Mouse (Mus musculus): ENCODE results near the gene Dhrs3.

Dhrs3 gene

DNA sequence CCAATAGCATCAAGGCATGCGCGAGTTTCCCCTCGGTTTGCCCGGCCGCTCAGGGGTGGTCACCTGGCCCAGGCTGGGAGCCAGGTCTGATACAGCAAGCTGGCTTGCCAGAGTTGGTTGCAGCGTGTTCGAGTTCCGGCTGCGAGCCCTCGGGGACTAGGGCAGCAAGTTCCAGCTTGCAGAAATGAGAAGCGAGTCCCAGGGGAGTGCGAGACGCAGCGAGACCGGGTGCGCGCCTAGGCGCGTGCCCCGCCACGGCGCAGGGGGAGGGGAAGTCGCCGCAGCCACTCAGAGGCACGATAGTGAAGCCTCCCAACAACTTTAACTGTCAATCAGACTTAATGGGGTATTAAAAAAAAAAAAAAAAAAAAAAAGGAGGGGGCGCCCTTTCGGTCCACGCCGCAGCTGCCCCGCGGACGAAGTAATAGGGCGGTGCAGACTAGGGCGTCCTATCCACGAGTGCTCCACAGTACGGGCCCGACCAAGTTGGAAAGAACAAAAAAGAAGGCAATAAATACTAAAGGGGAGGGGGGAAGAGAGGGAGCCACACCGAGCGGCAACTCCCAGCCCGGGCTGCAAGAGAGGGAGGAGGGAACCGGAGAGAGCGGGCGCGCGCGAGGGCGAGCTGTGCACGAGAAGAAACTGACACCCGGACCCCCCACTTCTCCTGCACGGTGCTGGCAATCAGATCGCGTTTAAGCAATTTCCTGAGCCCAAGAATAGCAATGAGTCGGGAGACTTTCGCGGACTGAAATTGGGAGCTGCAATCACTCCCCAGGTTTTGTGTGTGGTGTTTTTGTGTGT is at the start of gene Dhrs3:
Gene Dhrs3 (plus strand): TSS at position 695 of the 804 bp plus-strand sequence.
- peak; percentile 95 for DNase-seq (ENCODE audit: low read depth, low spot score)

DNA sequence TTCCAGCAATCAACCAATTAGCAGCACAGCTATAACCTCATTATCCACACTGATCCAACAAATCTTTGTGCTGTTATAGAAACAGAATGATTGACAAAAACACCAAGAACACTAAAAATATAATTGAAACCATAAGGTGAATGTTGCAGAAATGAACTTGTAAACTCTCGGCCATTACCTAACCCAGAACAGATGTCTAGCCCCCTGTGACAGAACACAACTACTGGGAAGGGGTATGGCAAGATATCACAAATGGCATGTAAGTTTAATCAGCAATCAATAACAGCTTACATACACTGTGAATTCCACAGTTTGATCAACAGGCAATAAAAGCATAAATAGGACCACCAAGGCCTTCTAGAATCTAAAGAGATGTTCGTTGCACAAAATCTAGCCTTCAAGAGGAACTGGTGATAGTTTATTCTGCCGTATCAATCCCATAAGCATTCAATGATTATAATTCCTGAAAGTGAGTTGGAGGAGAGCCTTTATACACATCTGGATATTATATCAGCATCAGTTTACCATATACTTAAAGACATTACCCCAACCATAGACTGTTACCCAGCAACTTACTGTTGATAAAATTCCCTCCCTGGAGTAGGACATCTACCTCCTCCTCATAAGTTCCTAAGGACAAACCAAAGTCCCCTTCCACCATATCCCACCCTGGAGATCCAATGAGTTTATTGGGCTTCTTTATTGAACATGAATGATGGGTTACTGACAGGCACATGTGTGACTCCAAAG is 30.7 kb upstream of the Dhrs3 start:
- no peak for DNase-seq (ENCODE audit: low read depth, low spot score)

GRCm38 (mm10) chr4:144867926-144868325 is 24.7 kb upstream of the Dhrs3 start:
- DNase-seq (ENCODE audit: low read depth, low spot score), result no peak

DNA sequence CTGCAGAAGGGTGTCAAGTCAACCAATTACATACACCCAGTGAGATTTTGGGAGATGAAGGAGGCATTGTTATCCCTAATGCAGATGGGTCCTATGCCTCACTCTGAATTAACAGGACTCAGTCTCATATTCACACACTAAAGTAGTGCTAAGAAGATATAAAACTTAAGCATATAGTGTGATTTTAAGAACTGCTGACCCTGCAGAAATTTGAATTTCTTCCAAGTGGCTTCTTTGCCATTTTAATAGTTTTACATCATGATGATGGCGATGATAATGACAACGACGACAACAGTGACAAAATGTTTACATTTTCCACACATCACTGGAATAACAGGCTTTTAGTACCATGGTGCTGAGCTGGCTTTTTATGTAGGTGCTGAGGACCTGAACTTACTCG is 24.0 kb upstream of the Dhrs3 start:
- no peak for DNase-seq (ENCODE audit: low read depth, low spot score)

DNA sequence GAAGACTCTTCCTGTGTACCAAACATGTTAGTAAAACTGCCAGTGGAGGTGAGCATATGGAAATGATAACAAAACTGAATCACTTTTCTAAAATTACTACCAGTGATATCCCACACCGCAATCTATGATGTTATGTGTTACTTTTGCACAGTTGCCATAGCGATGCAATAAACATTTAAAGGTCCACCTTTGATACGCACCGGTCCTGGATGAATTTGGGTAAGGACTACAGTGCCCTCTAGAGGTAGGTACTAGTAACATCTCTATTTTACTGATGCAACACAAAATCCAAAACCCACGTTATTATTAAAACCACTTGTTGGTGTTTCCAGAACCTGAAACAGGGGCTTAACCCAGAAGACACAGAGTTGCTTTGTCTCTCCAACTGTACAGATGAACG is 19.7 kb upstream of the Dhrs3 start:
- DNase-seq (ENCODE audit: low read depth, low spot score), result peak; percentile 47

GRCm38 (mm10) chr4:144875576-144876093 is 17.0 kb upstream of the Dhrs3 start:
- DNase-seq (ENCODE audit: low read depth, low spot score), result no peak

GRCm38 (mm10) chr4:144879549-144879948 is 13.1 kb upstream of the Dhrs3 start:
- no peak for DNase-seq (ENCODE audit: low read depth, low spot score)

- no peak for DNase-seq (ENCODE audit: low read depth, low spot score)
Measured at GRCm38 (mm10) chr4:144881376-144881775, 11.3 kb upstream of the Dhrs3 start.

GRCm38 (mm10) chr4:144882881-144883331 is 9.7 kb upstream of the Dhrs3 start:
- DNase-seq (ENCODE audit: low read depth, low spot score), result no peak

DNA sequence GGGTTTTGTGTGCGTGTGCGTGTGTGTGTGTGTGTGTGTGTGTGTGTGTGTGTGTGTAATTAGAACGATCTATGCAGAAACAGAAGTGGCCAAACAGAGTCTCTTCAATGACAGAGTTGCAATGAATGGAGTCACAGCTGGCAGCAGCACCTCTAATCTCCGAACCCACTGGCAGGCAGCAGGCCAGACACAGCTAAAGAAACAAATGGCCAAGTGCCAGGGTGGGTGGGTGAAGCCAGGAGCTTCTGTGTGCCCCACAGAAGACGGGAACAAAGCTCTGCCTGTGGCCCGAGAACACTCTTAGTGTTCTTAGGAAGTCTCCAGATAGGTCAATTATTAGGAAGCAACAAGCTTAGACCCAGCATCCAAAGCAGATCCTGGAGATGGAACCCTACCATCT is 6.2 kb upstream of the Dhrs3 start:
- DNase-seq (ENCODE audit: low read depth, low spot score), result no peak

- DNase-seq (ENCODE audit: low read depth, low spot score), result no peak
Measured at GRCm38 (mm10) chr4:144888750-144889149, 3.9 kb upstream of the Dhrs3 start.

GRCm38 (mm10) chr4:144889505-144890301 is 2.9 kb upstream of the Dhrs3 start:
- no peak for DNase-seq (ENCODE audit: low read depth, low spot score)

DNA sequence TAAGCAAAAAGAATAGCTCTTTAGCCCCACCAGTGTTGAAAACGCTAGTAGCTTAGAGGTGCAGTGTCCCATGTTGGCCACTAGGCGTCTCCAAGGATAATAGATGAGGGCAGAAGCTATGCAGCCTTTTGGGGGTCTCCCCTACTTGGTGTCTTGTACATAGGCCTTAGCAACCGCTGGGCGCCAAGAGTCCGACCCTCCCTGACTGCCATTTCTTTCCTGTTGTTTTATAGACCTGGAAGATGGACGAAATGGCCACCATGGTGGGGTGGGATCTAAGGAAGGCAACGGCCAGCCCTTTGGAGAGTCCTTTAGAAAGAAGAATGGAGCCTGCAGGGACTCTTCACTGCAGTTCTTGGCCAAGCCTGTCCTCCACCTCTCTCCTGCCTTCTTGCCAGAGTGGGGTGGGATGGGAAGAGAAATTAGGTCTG is 1.9 kb upstream of the Dhrs3 start:
- DNase-seq (ENCODE audit: low read depth, low spot score), result peak; percentile 86

- peak; percentile 41 for DNase-seq (ENCODE audit: low read depth, low spot score)
Measured at GRCm38 (mm10) chr4:144891121-144891711, 1.4 kb upstream of the Dhrs3 start.

DNA sequence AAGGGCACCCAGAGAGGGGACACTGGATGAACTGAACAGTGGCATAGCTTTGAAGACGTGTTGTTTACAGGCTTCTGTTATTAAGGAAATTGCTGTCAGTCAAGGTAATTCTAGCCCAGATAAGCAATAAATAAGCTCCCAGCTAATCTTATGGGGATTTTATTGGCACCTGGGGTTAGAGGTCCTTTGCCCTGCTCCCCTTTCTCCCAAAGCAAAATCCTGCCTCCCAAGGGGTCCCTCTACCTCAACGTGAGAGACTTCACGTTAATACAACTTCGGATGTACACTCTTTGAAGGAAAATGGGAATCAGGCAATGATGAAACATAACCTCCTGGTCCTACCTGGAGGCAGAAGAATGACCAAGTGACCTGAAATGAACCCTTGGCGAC is 889 bp upstream of the Dhrs3 start:
- DNase-seq (ENCODE audit: low read depth, low spot score), result no peak

DNA sequence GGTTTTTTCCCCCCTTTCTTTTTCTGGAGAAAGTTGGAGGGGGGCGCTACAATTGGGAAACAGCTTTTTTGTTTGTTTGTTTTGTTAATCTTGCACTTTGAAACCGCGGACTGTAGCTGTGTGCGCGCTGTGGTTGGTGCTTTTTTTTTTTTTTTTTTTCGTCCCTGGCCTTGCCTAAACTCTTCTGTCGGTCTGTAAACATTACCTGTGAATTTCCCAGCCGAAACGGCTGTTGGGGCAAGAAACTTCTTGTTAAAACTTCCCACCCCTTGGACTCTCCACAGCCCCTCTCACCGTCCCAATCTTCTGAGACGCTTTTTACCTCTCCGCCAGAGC is 278 bp downstream of the Dhrs3 start:
- no peak for DNase-seq (ENCODE audit: low read depth, low spot score)

- DNase-seq (ENCODE audit: low read depth, low spot score), result peak; percentile 62
Measured at GRCm38 (mm10) chr4:144893561-144894486, 1.2 kb downstream of the Dhrs3 start.

GRCm38 (mm10) chr4:144894487-144895210 is 2.0 kb downstream of the Dhrs3 start:
- DNase-seq (ENCODE audit: low read depth, low spot score), result no peak

- DNase-seq (ENCODE audit: low read depth, low spot score), result no peak
Measured at GRCm38 (mm10) chr4:144895211-144895590, 2.6 kb downstream of the Dhrs3 start.

DNA sequence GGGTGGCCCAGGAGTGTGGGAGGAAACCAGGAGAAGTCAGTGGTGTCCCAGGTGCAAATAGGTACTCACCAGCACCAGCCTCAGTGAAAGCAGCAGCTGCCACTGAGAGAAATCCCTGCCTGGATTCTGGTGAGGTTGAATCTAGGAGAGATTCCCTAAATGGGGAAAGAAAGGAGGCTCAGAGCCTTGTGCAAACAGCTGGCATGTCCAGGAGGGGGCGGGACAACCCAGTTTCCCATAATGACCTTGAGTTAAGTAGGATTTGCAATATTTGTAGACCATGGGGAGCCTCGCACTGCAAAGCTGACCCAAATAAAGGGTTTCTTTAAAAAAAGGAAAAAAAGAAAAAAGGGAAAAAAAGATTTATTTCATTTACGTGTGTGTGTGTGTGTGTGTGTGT is 3.7 kb downstream of the Dhrs3 start:
- DNase-seq (ENCODE audit: low read depth, low spot score), result no peak
